Mouse (Mus musculus) regulatory T cell (primary cell): ENCODE measurements around the gene Fbxo47.

ENCODE experiments used
- in situ Hi-C: fragments of 300-600 bp; cut with MboI, MseI; formaldehyde crosslinking; loops from one replicate; pipeline ENCODE4 v1.15.1; 2025; ENCODE audit warnings: high pct_unique_total_duplicates

Gene Fbxo47

DNA sequence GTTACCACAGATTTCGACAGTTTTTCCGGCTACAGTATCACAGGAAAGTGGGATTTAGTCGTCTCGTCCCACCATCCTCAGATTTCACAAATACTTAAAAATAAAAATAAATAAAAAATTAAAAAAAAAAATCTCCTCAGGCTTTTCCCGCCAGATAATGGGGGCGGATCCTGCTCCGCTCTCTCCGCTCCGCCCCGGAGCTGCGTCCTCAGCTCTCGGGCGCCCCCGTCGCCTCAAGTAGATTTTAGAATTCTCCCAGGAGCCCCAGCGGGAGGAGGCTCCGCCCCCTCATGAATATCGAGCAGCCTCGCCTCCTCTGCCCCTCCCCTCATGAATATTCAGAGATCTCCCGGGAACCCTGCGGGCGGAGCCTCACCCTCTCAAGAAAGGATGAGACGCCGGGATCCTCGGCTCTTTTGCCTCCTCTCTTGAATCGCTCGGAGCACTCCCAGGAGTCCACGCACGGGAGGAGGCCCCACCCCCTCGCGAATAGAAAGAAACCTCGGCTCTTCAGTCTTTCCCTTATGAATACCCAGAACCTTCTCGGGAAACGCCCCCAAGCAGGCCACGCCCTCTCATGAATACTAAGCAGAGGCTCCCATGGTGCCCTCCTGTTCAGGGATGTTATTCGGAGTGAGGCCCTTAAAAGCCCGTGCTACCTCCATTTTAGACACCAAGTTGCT, at the start of gene Fbxo47:
Fbxo47 (minus strand) TSS at position 237 of the 683 bp plus-strand sequence.
- in situ Hi-C loops = no loop called here

DNA sequence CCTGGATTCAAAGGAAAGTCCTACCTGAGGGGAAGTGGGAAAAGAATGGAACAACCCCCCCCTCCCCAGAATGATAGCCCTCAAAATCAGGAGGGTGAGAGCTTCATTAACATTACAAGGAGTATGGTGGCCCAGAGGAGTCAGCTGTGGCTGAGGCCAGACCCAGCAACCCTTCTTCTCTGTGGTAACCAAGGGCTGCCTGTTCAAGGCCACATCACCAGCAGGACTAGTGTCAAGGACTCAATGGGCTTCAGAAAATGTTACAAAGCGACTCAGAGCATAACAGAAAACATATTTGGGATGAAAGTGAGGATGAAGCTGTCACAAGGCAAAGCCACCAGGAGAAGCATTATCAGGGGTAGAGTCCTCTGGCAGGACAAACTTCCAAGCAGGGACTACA, 49.6 kb upstream of the Fbxo47 start:
- in situ Hi-C loops = no loop called here

DNA sequence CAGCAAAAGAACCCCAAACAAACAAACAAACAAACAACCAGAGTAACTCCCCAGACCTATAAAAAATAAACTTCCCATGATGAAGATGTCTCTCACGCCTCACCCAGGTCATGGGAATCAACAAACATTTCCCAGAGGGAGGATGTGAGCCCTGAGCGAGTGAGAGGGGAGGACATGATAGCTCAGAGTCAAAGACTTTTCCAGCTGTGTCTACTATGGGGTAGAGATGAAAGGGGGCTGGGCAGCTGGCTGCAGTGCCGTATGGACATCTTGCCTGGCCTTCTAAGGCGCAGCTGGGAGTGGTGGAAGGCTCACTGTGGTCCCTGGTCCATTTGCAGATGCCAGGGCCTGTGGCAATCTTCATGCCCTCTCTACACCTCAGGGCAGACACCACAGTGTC, 45.0 kb upstream of the Fbxo47 start:
- in situ Hi-C loops = no loop called here

GRCm38 (mm10) chr11:97924217-97924616, 40.3 kb upstream of the Fbxo47 start:
- in situ Hi-C loops = no loop called here

- in situ Hi-C loops = no loop called here
These were observed 39.7 kb upstream of the Fbxo47 start for GRCm38 (mm10) chr11:97923639-97924038.

- in situ Hi-C loops = no loop called here
These were observed 32.1 kb upstream of the Fbxo47 start for GRCm38 (mm10) chr11:97915974-97916503.

DNA sequence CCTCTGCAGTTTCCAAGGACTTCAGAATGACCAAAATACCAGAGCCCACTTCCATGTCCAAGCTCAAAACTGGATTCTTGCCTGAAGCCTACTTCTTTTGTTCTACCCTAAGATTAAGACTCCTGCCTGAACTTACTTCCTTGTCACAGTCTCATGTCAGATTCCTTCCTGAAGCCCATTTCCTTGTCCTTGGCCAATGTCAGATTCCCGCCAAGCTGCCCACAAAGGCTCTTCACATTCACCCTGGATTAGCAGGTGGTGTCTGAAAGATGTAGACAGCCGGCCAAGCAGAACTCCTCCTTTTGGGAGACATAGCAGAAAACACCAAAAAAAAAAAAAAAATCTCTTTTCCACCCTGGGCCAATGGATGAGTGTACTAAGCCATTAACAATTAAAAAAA, 31.5 kb upstream of the Fbxo47 start:
- in situ Hi-C loops = no loop called here

DNA sequence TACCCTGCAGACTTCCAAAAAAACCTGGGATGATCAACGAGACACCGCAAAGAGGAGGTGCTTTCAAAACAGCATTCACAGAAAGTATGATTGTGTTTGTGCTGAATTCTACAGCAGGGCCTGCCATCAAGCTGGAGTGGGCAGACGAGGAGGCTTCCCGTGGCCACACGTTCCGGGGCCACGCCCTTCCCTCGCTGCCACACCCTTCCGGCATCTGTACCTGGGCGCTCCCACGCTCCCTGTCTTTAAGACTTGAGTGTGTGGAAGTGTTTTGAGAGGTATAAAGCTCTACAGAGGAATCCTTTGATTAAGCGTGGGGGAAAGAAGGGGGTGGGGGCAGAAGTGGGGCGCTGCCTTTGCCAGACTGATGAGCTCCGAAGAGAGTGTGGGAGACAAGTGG, 29.2 kb upstream of the Fbxo47 start:
- in situ Hi-C loops = no loop called here

DNA sequence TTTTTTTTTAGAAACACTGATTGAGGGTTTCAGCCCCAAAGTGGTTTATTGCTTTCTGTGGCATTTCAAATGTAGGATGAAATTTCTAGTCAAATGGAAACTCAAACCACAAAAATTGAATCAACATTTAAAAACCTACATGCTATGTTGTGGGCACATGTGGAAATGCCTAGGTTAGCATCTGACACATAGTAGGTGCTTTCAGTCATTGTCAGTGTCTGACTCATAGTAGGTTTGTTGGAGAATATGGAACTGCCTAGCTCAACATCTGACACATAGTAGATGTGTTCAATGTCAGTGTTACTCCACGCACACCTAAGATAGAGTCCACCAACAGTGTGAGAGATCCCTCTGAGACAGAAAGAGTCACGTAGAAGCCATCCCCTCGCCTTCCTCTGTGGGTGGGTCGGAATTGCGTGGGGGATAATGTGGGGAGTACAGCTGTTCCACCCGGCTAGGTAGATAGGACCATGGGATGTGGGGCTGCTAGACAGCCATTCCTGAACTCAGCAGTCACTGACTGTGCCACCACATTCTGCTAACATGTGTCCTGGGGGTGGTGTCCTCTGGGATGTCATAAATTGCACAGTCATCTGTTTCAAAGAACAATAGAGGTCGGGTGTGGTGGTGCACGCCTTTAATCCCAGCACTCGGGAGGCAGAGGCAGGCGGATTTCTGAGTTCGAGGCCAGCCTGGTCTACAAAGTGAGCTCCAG, 24.8 kb upstream of the Fbxo47 start:
- in situ Hi-C loops = loop anchor here (5.0 kb wide), 1 partner anchor 59 kb away; no protein-coding TSS in a partner anchor

DNA sequence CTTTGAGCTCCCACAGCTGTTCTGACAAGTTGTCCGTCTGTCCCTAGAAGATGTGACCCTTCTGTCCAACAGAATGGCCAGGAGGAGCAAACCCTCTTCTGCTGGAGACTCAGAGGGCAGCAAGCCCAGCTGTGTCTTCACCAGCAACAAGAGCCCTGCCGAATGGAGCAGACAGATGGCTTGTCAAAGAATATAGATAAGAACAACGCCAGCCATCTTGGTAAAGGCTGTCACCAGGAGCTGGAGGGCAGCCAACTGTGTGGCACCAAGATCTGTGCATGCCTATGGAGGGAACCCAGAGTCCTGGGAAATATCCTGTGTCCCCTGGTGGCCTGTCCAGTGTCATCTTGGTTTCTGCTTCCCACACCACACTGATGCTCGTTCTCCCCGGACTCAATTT, 24.0 kb upstream of the Fbxo47 start:
- in situ Hi-C loops = loop anchor here (5.0 kb wide), 1 partner anchor 59 kb away; no protein-coding TSS in a partner anchor

GRCm38 (mm10) chr11:97906905-97907304, 23.0 kb upstream of the Fbxo47 start:
- in situ Hi-C loops = loop anchor here (5.0 kb wide), 1 partner anchor 60 kb away; no protein-coding TSS in a partner anchor

DNA sequence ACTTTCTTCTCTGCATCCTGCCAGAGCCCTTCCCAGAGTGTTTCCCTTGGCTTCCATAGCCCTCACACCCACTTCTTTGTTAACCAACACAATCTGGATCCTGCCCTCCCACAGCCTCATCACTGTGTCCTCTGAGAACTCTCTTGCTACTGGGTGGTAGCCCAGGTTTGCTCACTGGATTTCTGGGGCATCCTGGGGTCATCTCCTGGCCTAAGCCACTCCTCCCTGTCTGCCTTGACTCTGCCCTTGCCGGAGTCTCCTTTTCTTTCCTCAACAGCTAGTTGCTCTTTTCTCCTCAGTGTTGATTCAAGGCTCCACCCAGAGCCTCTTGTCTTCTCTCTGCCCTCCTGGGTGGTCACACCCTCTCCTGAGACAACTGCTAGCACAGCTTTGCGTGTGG, 22.0 kb upstream of the Fbxo47 start:
- in situ Hi-C loops = loop anchor here (5.0 kb wide), 1 partner anchor 61 kb away; no protein-coding TSS in a partner anchor

DNA sequence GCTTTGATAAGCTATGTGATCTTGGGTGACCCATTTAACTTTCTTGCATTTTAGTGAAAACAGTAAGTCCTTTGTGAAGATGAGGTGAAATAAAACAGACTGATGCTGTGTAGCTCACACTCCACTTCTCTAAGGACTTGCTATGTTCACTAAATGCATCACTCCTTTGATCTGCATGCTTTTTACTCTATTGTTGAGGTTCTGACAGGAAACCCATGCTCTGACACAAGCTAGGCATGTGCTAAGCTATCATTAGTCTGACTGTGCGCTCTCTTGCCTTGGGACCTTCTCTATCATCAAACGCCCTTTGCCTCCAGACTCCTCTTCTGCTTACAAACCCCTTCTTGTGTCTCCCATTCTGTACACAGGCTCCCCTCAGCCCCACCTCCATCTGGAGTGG, 21.6 kb upstream of the Fbxo47 start:
- in situ Hi-C loops = loop anchor here (5.0 kb wide), 1 partner anchor 62 kb away; no protein-coding TSS in a partner anchor

- in situ Hi-C loops = loop anchor here (5.0 kb wide), 1 partner anchor 62 kb away; no protein-coding TSS in a partner anchor
These were observed 20.8 kb upstream of the Fbxo47 start for GRCm38 (mm10) chr11:97904801-97905200.

- in situ Hi-C loops = no loop called here
These were observed 17.9 kb upstream of the Fbxo47 start for GRCm38 (mm10) chr11:97901806-97902205.

GRCm38 (mm10) chr11:97899822-97900221, 15.9 kb upstream of the Fbxo47 start:
- in situ Hi-C loops = no loop called here

DNA sequence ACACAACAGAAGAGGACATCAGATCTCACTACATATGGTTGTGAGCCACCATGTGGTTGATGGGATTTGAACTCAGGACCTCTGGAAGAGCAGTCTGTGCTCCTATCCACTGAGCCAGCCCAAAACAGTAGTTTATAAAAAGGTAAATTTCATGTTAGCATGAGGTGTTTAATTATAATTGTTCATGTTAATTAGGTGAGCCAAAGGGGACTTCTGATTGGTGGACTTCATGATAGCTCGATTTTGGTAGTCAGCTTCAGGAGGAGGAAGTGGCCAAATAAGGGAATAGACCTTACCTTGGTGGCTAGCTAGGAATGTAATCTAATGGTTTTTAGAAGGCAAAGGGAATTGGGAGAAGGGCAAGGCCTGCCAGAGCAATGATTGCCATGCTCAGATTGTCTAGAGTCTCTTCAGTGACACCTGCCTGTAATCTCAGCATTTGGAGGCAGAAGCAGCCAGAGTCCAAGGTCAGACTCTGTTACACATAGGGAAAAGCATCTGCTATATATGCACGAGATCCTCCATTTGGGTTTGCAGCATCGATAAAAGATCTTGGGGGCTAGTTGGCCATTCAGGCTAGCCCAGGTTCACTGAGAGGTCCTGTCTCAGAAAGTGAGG, 13.7 kb upstream of the Fbxo47 start:
- in situ Hi-C loops = no loop called here

DNA sequence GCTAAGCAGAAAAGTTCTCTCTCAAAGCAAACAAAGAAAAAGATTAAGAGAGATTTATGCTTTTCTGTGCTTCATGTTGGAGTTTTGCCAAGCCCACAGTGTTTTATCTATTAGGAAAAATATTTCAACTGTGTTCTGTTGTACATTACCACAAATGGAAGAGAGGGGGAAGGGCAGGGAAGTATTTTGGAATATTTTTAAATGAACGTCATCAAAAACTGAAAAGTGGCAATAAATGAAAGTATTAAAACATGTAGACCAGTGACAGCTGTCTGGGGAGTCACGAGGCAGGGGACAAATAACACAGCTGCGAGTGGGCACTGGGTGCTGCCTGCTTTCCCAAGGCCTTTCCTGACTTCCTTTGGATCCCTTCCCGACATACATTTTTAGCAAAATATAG, 12.7 kb upstream of the Fbxo47 start:
- in situ Hi-C loops = no loop called here

DNA sequence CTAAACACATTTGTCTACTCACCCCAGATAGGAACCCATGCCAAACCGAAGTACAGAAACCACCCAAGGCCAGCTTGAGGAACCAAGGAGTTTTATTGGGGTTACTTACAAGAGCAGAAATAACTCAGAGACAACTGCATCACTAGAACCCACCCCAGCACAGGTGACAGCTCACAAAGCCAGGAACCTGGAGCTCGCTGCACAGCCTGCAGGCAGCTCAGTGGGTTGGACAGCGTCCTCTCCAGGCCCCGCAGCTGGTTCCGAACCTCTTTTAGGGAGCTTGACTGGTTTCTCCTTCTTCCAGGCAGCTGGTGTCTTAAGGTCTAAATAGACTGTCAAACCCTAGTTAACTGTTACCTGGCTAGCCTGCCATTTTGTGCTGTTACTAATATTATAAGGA, 7.9 kb upstream of the Fbxo47 start:
- in situ Hi-C loops = no loop called here

DNA sequence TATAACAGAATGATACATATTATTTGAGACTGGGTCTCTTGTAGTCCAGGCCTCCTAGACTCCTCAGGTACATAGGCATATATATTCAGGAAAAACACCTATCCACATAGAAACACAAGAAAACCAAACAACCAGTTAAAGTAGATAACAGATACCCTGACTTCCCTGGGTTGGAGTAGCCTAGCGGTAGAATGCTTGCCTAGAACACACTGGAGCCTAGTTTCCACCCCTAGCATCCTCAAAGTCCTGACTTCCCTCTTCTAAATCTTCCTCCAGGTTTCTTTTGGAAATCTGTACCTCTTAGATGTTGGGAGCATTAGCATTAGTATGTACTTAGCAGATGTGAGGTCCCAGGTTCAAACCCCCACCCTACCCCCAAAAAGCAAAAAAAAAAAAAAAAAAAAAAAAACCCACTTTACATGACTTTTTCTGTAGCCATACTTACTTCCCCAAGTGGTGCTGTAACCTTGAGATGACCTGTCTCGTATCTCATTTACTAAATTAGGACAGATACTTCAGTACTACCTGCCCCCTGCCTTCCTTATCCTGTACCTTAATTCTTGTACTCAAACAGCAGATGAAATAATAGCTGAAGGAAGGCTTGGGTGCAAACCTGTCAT, 1.5 kb upstream of the Fbxo47 start:
- in situ Hi-C loops = no loop called here

GRCm38 (mm10) chr11:97884601-97885185, 739 bp upstream of the Fbxo47 start:
- in situ Hi-C loops = no loop called here
